Mouse (Mus musculus) hindbrain, embryonic 11.5 days (tissue): ENCODE measurements around the gene Fbxw4. TPM values are rescaled to one million over a fixed set of nuclear protein-coding genes. Genes with fewer than 3 reads are reported as not detected.

Experiments used
- ATAC-seq: fragments of 200-750 bp; cut with Nextera tagmentation; 2 replicates; pipeline ENCODE4 v1.8.0; 2017; ENCODE audit warnings: mild to moderate bottlenecking, moderate TSS enrichment, moderate library complexity; ENCODE audit not compliant: low FRiP score
- DNase-seq: peaks from one replicate; pipeline ENCODE4 v3.0.0-alpha.2; 2015; ENCODE audit warnings: low spot score
- H3K27ac ChIP-seq: fragments of 300-500 bp; sonication (generic); 2 replicates; pipeline ENCODE4 v1.5.1; 2014; ENCODE audit warnings: mild to moderate bottlenecking, low read depth, low read length
- H3K27me3 ChIP-seq: fragments of 300-500 bp; sonication (generic); 2 replicates; pipeline ENCODE4 v1.6.1; 2014; ENCODE audit warnings: mild to moderate bottlenecking, low read length, moderate library complexity, mixed read lengths; ENCODE audit not compliant: control insufficient read depth, insufficient read depth
- H3K36me3 ChIP-seq: fragments of 300-500 bp; sonication (generic); 2 replicates; pipeline ENCODE4 v1.6.1; 2014; ENCODE audit warnings: mild to moderate bottlenecking, low read length, moderate library complexity, mixed read lengths; ENCODE audit not compliant: control insufficient read depth, insufficient read depth
- H3K4me1 ChIP-seq: fragments of 300-500 bp; sonication (generic); replicated peaks from 2 replicates; pipeline ENCODE4 v1.6.1; 2014; ENCODE audit warnings: low read length, mixed read lengths; ENCODE audit not compliant: control insufficient read depth, insufficient read depth
- H3K4me2 ChIP-seq: fragments of 300-500 bp; sonication (generic); replicated peaks from 2 replicates; pipeline ENCODE4 v1.6.1; 2014; ENCODE audit warnings: mild to moderate bottlenecking, low read depth, low read length
- H3K4me3 ChIP-seq: fragments of 300-500 bp; sonication (generic); 2 replicates; pipeline ENCODE4 v1.5.1; 2014; ENCODE audit warnings: low read depth, low read length
- H3K9ac ChIP-seq: fragments of 300-500 bp; sonication (generic); 2 replicates; pipeline ENCODE4 v1.6.1; 2014; ENCODE audit warnings: low read depth, low read length
- H3K9me3 ChIP-seq: fragments of 300-500 bp; sonication (generic); 2 replicates; pipeline ENCODE4 v1.6.1; 2016; ENCODE audit warnings: low read length; ENCODE audit not compliant: control insufficient read depth
- WGBS: fragments of 180-500 bp; shearing (Covaris S2); extraction: QIAGEN DNeasy Blood & Tissue Kit; methylation state at CpG from one replicate; pipeline ENCODE4 v1.1.7; 2014; 5-methylcytosine and 5-hydroxymethylcytosine counted together
- polyA plus RNA-seq: library from polyadenylated mRNA; unstranded; fragments of >200 nt; fragmentation: Nextera tagmentation; extraction: Ambion mirVana; gene quantifications from 2 replicates; pipeline ENCODE4 v1.2.1, GENCODE M21; 2014

The Fbxw4 gene
- polyA plus RNA-seq, 1 experiment from 2014 or later: 3.5 TPM

DNA sequence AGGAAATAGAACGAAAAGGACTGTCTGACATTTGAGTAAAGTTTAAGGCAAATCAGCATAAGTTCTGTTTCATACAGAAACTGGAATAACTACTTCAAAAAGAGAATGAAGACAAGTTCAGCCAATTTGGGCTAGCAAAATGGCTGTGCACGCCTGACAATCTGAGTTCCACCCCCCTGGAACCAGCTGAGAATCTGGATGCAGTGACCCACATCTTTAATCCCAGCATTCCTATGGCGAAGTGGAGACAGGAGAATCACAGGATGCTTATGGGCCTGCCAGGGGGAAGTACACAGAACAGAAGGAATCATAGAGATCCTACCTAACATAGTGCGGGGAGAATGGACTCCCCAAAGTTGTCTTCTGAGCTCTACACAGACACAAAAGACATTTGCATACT is 63.0 kb downstream of the Fbxw4 start:
- no peak overlapping the region for H3K27ac ChIP-seq
- 78% methylated on average over 4 of the region's 4 CpGs for WGBS

DNA sequence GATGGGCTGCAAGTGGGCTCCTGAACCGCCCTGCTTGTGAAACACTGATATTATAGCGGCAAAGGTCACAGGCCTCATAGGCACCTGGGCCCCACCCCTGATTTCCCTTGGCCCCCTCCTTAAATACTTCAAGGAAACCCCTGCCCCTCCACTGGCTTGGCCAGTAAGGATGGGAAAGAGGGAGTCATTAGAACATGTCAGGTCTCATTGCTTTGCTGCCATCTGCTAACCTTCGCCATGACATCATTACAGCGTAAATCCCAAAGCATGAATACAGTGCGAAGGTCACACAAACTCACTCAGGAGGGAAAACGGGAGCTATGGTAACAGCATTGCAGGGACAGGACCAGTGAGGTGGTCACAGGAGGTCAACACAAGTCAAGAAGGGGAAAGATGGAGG is 63.7 kb downstream of the Fbxw4 start:
- peak; percentile 49 for ATAC-seq
- DNase-seq: no peak
- WGBS: 64% methylated on average over 6 of the region's 6 CpGs
- 0 out of 2 replicates have a peak, but pooled peaks cover 4% of the 10 kb centered on the region for H3K4me1 ChIP-seq
- H3K4me3 ChIP-seq: no peak overlapping the region
- no peak overlapping the region for H3K9ac ChIP-seq
- H3K36me3 ChIP-seq: no peaks in the 10 kb centered on the region
- no peaks in the 10 kb centered on the region for H3K9me3 ChIP-seq
- H3K27ac ChIP-seq: no peak overlapping the region
- H3K4me2 ChIP-seq: no peak overlapping the region
- H3K27me3 ChIP-seq: peaks cover 32% of the 10 kb centered on the region

More for the DNA sequence above, 63.0 kb downstream of the Fbxw4 start:
- Histone ChIP-seq H3K4me2 (no peak overlapping the region), H3K27me3 (peaks cover 28% of the 10 kb centered on the region), H3K4me3 (no peak overlapping the region), H3K36me3 (no peaks in the 10 kb centered on the region), H3K9me3 (no peaks in the 10 kb centered on the region), H3K4me1 (0 out of 2 replicates have a peak, but pooled peaks cover 4% of the 10 kb centered on the region), H3K9ac (no peak overlapping the region)
- no peak for ATAC-seq
- no peak for DNase-seq

DNA sequence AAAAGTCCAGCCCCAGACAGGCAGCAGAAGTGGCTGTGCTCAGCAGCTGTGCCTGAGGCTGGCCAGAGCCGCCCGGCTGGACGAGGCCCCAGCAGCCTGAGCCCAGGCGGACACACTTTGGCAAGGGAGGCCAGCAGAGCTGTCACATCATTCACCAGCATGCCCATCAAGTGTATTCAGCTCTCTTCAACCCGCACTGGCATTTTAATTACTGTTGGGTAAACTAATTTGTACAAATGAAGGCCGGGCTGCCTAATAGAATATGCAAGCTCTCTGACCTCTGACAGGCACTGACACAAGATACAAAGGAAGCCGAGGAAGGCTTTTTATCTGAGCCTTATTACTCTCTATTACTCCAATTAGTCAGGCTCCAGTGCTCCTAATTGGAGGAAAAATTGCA is 64.1 kb downstream of the Fbxw4 start:
- peak; percentile 81 for ATAC-seq
- 21% methylated on average over 7 of the region's 7 CpGs for WGBS

GRCm38 (mm10) chr19:45595481-45595880 is 64.6 kb downstream of the Fbxw4 start:
- ATAC-seq (no peak), DNase-seq (no peak)
- WGBS: 91% methylated on average over 6 of the region's 6 CpGs
- Histone ChIP-seq H3K36me3 (no peaks in the 10 kb centered on the region), H3K4me3 (no peak overlapping the region), H3K27me3 (peaks cover 32% of the 10 kb centered on the region), H3K27ac (no peak overlapping the region), H3K9ac (no peak overlapping the region), H3K4me1 (0 out of 2 replicates have a peak, but pooled peaks cover 4% of the 10 kb centered on the region), H3K4me2 (no peak overlapping the region), H3K9me3 (no peaks in the 10 kb centered on the region)

More for the DNA sequence above, 64.1 kb downstream of the Fbxw4 start:
- peaks cover 33% of the 10 kb centered on the region for H3K27me3 ChIP-seq
- peak; percentile 45 for DNase-seq
- no peaks in the 10 kb centered on the region for H3K36me3 ChIP-seq
- H3K9me3 ChIP-seq: no peaks in the 10 kb centered on the region
- no peak overlapping the region for H3K27ac ChIP-seq
- H3K9ac ChIP-seq: no peak overlapping the region
- no peak overlapping the region for H3K4me2 ChIP-seq
- H3K4me3 ChIP-seq: no peak overlapping the region
- 0 out of 2 replicates have a peak, but pooled peaks cover 4% of the 10 kb centered on the region for H3K4me1 ChIP-seq

- Histone ChIP-seq H3K4me1 (0 out of 2 replicates have a peak, but pooled peaks cover 4% of the 10 kb centered on the region), H3K27me3 (peaks cover 29% of the 10 kb centered on the region)
- 92% methylated on average over 7 of the region's 7 CpGs for whole genome bisulfite sequencing
These were observed 66.0 kb downstream of the Fbxw4 start for GRCm38 (mm10) chr19:45594079-45594478.

DNA sequence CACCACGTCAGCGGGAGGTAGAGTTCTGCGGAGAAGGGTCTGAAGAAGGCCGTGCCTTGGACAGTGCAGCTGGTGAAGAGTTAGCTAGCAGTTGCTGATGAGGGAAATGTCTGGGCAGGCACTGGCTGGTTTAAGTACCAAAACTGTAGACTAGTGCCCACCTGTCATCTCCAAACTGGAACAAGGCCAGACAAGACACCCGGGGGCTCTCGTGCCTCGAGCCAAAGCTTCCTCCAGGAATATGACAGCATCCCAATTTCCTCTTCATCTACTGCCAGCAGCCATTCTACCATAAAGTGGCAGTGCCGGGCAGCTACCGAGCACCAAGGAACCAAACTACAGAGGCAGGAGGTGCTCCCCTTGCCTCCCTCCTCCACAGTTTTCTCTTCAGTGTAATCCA is 67.2 kb downstream of the Fbxw4 start:
- DNase-seq (no peak), ATAC-seq (no peak)
- Histone ChIP-seq H3K4me3 (no peak overlapping the region), H3K27me3 (peaks cover 25% of the 10 kb centered on the region), H3K4me2 (no peak overlapping the region), H3K9ac (no peak overlapping the region), H3K36me3 (no peaks in the 10 kb centered on the region), H3K4me1 (0 out of 2 replicates have a peak, but pooled peaks cover 4% of the 10 kb centered on the region), H3K27ac (no peak overlapping the region), H3K9me3 (no peaks in the 10 kb centered on the region)
- whole genome bisulfite sequencing: 94% methylated on average over 9 of the region's 9 CpGs

More at GRCm38 (mm10) chr19:45594079-45594478, 66.0 kb downstream of the Fbxw4 start:
- no peak overlapping the region for H3K4me3 ChIP-seq
- DNase-seq (no peak), ATAC-seq (no peak)
- H3K27ac ChIP-seq: no peak overlapping the region
- no peaks in the 10 kb centered on the region for H3K9me3 ChIP-seq
- H3K36me3 ChIP-seq: no peaks in the 10 kb centered on the region
- no peak overlapping the region for H3K4me2 ChIP-seq
- H3K9ac ChIP-seq: no peak overlapping the region

- H3K27me3 ChIP-seq: peaks cover 18% of the 10 kb centered on the region
- ATAC-seq (no peak), DNase-seq (no peak)
- H3K9me3 ChIP-seq: no peaks in the 10 kb centered on the region
- H3K4me2 ChIP-seq: no peak overlapping the region
- 90% methylated on average over 7 of the region's 7 CpGs for WGBS
- H3K9ac ChIP-seq: no peak overlapping the region
- H3K27ac ChIP-seq: no peak overlapping the region
- 0 out of 2 replicates have a peak, but pooled peaks cover 3% of the 10 kb centered on the region for H3K4me1 ChIP-seq
- H3K36me3 ChIP-seq: no peaks in the 10 kb centered on the region
- H3K4me3 ChIP-seq: no peak overlapping the region
These were observed 68.4 kb downstream of the Fbxw4 start for GRCm38 (mm10) chr19:45591704-45592103.

DNA sequence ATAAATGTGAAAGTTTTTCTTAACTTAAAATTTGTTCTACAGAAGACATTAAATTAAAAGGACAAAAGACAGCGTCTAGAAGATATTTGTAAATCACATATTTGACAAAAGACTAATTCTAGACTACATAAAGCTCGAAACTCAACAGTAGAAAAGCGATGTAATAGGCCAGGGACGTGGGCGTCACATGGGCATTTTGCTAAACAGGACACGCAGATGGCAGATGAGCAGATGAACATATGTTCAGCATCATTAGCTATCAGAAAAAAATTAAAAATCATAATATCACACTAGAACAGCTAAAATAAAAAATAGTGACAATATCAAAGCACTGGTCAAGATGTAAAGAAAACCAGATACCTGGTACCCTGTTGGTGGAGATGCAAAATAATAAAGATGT is 70.4 kb downstream of the Fbxw4 start:
- no peak overlapping the region for H3K4me2 ChIP-seq
- no peaks in the 10 kb centered on the region for H3K4me1 ChIP-seq
- H3K36me3 ChIP-seq: no peaks in the 10 kb centered on the region
- H3K9ac ChIP-seq: no peak overlapping the region
- ATAC-seq (no peak), DNase-seq (no peak)
- 94% methylated on average over 6 of the region's 6 CpGs for WGBS
- H3K4me3 ChIP-seq: no peak overlapping the region
- peaks cover 12% of the 10 kb centered on the region for H3K27me3 ChIP-seq
- H3K27ac ChIP-seq: no peak overlapping the region
- H3K9me3 ChIP-seq: no peaks in the 10 kb centered on the region

DNA sequence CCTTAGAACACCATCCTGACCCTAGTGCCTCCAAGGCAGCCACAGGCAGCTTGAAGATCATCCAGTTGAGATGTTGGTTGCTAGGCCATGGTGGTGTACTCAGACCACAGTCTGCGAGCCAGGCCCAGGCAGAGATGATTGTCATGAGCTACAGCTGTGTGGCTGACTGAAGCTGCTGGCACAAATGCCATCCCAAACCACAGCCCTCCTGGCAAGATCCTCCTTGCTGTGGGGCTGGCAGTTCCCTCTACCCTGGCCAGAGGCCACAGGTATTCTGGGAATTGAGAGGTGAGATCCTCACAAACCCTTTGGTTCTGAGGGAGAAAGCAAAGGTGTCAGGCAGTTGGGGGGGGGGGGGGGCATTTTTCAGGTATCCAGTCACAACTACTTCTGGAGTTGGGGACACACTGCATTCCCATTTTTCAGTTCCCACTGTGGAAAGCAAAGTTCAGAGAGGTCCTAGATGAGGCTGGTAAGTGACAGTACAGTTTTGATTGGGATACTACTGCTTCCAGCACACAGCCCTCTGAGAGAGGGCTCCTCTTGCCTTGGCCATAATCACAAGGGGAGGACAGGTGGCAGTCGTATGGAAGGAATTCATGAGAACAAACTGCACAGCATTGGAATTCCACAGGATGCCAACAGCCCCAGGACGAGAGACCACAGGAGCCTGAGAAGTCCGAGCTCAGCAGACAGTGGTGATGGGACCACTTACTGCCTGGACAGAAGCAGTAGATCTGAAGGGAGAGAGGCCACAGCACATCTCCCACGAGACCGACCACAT is 72.4 kb downstream of the Fbxw4 start:
- DNase-seq (no peak), ATAC-seq (no peak)
- no peaks in the 10 kb centered on the region for H3K4me1 ChIP-seq
- H3K27me3 ChIP-seq: peaks cover 9% of the 10 kb centered on the region
- H3K9ac ChIP-seq: no peak overlapping the region
- no peaks in the 10 kb centered on the region for H3K9me3 ChIP-seq
- WGBS: 79% methylated on average over 6 of the region's 6 CpGs
- no peak overlapping the region for H3K4me2 ChIP-seq
- H3K27ac ChIP-seq: no peak overlapping the region
- no peak overlapping the region for H3K4me3 ChIP-seq
- no peaks in the 10 kb centered on the region for H3K36me3 ChIP-seq
